Mouse (Mus musculus) urinary bladder, adult 18-20 months (tissue): ENCODE measurements around the gene Grin2b.
"Not testable (repeated sequence)": the region's sequence is repeated elsewhere in the genome, so short reads cannot be mapped to it uniquely, and the experiment has no call there.

Source experiments
- DNase-seq, 2 experiments: peaks; one replicate each; pipeline ENCODE4 v3.0.0; 2022; ENCODE audit warnings: low spot score in 2 of 2, mixed read lengths in 2 of 2

The Grin2b gene

DNA sequence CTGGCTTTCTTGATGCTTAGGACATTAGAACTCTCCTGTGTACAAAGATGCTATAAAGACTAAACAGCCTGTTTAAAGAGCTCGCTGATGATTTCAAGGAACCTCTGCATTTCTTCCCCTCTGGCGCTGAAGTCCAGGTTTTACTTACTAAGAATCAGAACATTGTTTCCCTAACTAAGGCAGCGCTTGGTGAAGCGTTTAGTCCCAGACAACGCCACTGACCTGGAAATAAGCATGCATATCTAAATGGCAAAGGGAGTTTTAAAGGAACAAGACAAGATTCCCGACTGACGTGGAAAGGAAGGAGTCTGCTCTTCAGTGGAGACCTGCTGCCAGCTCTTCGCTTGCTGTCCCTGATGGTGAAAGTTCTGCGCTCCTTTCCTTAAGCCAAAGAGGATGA, 367.9 kb downstream of the Grin2b start:
- DNase-seq, result no peak

GRCm38 (mm10) chr6:135799949-135800348, 373.4 kb downstream of the Grin2b start:
- no peak for DNase-seq

DNA sequence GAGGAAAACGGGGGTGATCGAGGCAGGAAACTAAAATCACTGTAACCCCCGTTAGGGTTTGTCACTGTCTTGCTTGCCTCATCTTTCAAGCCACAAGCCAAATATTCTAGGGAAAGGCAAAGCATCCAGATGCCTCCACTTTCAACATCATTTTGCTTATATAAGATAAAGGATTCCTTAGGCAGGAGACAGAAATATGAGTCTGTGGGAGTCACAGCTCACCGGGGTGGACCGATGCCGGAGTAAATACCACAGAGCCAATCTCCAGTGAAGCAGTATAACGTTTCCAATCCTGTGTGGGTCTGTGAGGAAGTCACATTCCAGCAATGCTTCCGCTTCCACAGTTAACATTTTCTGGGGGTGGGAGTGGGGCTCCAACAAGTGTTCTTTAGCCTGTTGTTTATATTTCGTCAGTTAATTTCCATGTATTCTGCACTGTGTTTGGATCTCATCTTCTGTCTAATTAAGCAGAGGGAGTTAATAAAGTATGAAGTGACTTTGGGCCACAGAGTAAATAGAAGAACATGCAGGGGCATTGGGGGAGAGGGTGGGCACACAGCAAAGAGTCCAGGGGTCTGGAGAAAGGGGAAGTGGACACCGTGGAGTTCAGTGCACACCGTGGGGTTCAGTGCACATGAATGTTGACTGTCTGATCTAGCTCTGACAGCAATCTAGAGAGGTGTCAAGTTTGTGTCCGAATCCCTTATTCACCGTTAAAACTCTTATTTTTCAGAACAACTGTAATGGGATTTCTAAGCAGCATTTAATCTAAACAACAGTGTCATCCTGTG, 374.9 kb downstream of the Grin2b start:
- DNase-seq, result no peak

GRCm38 (mm10) chr6:135797371-135798033, 375.8 kb downstream of the Grin2b start:
- DNase-seq, result no peak

DNA sequence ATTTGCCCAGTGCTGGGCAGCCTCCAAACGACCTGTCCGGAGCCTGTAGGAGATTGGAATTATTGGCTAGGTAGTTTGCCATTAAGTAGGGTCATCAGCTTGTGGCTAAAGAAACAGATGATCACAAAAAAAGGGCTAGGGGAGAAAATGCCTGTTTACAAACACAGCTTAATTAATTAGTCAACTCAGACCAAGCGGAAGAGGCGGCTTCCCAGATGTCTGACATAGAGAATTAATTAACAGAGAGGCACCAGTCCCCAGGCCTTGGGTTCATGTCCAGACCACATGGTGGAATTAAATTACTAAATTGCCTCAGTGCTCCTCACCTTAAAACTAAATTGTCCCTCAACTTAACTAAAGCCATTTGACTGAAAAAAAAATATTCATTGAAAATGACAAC, 376.4 kb downstream of the Grin2b start:
- DNase-seq, result no peak

GRCm38 (mm10) chr6:135791412-135791811, 381.9 kb downstream of the Grin2b start:
- DNase-seq, result no peak

GRCm38 (mm10) chr6:135789603-135790170, 383.6 kb downstream of the Grin2b start:
- no peak for DNase-seq

DNA sequence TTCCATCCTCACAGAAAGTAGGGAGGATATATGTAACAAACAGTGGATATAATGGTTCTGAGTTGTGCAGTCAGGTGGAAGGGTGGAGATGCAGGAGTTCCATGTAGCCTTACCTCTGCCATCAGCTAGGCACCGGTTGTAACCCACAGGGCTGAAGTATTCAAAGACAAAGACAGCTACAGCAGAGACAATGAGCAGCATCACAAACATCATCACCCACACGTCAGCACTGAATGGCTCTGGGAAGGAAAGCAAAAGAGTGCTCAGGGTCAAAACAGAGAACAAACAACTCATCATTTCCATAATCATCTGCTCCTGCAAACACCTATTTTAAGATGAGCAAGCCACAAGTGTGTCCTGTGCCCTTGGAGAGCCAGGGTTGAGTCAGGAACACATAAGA, 398.6 kb downstream of the Grin2b start:
- no peak for DNase-seq

GRCm38 (mm10) chr6:135767572-135767971, 405.7 kb downstream of the Grin2b start:
- no peak for DNase-seq

- no peak for DNase-seq
These were observed 414.6 kb downstream of the Grin2b start for GRCm38 (mm10) chr6:135758735-135759134.

GRCm38 (mm10) chr6:135756075-135756474, 417.2 kb downstream of the Grin2b start:
- no peak for DNase-seq

DNA sequence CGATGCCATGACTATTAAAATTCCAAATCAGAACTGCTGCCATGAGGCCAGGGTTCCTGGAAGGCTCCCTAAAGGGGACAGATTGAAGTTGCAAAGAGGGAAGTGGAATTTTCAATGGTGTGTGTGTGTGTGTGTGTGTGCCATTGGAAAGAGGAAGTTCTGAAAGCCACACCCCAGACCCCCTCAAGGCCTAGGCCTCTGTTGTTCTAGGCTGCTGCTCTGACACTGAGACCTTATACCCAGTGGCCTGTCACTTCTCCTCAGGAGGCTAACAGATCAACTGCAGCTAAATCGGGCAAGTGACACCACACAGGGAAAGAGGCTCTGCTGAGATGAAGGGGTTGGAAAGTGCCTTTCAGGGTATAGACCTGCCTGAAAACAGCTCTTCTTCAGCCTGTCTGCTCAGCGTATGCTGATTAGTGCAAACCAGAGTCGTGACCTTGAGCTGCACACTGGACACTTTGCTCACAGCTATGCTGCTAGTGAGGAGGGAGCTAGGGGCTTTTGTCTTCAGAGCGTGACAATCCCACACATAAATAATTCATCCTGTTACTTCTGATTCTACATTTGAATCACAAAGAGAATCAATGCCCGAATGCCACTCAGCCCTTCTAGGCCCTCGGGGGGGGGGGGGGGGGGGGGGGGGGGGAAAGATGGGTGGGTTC, 424.8 kb downstream of the Grin2b start:
- DNase-seq, result no peak

DNA sequence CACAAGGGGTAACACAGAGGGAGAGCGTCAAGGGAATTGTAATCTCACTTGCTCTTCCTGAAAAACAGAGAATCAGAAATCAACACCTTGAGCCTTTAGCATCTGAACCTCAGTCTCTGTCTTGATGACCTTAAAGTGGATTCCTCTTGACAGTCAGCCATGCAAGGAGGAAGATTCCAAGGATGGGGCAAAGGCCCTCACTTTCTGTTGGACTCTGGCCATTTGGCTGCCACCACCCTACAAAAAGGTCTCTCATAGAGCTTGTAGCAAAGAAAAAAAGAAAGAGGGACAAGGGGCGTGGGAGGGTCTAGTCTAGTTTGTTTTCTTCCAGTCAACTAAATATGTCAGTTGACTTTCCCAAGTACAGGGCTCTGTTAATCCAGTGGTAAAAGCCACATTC, 427.7 kb downstream of the Grin2b start:
- no peak for DNase-seq

DNA sequence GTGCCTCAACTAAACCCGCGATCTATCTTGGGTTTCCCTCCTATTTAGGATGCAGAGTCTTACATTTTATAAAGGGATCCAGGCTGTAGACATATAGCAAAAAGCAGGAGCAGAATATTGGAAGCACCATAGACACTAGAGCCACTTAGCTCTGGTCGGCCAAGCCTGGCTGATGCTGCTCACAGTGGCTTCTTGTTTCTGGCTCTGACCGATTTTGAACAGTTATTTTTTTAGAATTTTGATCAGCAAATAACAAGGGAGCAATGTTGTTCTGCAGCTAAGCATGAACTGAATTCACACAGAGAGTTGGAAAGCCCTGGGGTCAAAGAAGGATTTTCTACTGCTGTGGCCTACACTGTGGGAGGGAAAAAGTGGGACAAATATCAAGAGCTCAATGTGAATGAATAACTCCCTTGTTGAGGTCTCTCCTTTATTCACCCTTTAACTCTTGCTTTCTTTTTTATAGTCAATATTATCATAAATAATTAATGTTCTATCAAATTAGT, 439.0 kb downstream of the Grin2b start:
- no peak for DNase-seq

DNA sequence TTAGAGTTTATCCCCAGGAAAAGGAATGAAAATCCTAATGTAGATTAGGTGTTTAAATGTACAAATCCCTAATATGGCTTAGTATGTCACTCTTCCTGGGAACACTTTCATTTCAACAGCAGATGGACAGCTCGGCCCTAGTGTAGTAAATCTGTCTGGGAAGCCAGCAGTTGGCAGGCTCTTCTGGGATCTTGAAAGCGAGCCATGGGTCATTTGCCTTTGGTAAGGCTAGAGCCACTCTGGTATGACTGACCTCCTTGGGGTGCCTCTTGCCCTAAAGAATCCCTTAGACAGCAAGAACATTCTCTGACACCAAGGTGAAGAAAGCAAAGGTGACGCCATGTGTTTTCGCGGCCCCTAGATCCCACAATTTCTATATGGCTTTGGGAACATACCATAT, 446.2 kb downstream of the Grin2b start:
- DNase-seq, result no peak

GRCm38 (mm10) chr6:135721706-135722105, 451.6 kb downstream of the Grin2b start:
- DNase-seq, result no peak

GRCm38 (mm10) chr6:135714906-135715305, 458.4 kb downstream of the Grin2b start:
- DNase-seq, result no peak

GRCm38 (mm10) chr6:135714236-135714635, 459.1 kb downstream of the Grin2b start:
- DNase-seq, result no peak

- no peak for DNase-seq
These were observed 459.6 kb downstream of the Grin2b start for GRCm38 (mm10) chr6:135713716-135714115.

GRCm38 (mm10) chr6:135706850-135707522, 466.3 kb downstream of the Grin2b start:
- DNase-seq, result not testable (repeated sequence)

- no peak for DNase-seq
These were observed 469.7 kb downstream of the Grin2b start for GRCm38 (mm10) chr6:135703655-135704054.

- DNase-seq, result no peak
These were observed 471.9 kb downstream of the Grin2b start for GRCm38 (mm10) chr6:135701361-135701760.
